ENCODE assay signal across 8 mouse cellular contexts in genomic region chr4:133966271-133966940, GRCm38 (mm10). TPM values are rescaled to one million over a fixed set of nuclear protein-coding genes. Genes with fewer than 3 reads are reported as not detected.
DNase-seq lines count a peak whose midpoint lies in the region; ATAC-seq and TF ChIP-seq lines count a peak whose summit lies in the region.

No protein-coding gene starts in this region.

- no peaks in the 10 kb centered on the region for H3K9me3 ChIP-seq in limb, embryonic 15.5 days
- H3K9me3 ChIP-seq in stomach, postnatal 0 days (ENCODE audit: control insufficient read depth, low read length): no peaks in the 10 kb centered on the region

- ATAC-seq in limb, embryonic 15.5 days (ENCODE audit: insufficient number of reproducible peaks, low FRiP score, low TSS enrichment, low read depth): no peak
- ATAC-seq in stomach, postnatal 0 days (ENCODE audit: low FRiP score, low TSS enrichment): no peak
- ATAC-seq in inflammation-experienced regulatory T-cells, adult 6 months: no peak

- DNase-seq in cerebellum, adult 9-10 months: peak; percentile 32
- DNase-seq in cerebellum, postnatal 10 days: no peak
- no peak for DNase-seq in spleen, adult 2 months (ENCODE audit: low read depth in 1 of 2, low spot score in 2 of 2)
- DNase-seq in spleen, adult 18-20 months: no peak
- no peak for DNase-seq in stomach, postnatal 0 days (ENCODE audit: low spot score)
- DNase-seq in adrenal gland, postnatal 36 days: no peak

- H3K4me1 ChIP-seq in spleen, adult 2 months (ENCODE audit: control insufficient read depth, insufficient read depth, insufficient read length): peaks cover 7% of the 10 kb centered on the region; the same call in 1 of the 2 replicates
- H3K4me1 ChIP-seq in limb, embryonic 15.5 days: peaks cover 26% of the 10 kb centered on the region
- H3K4me1 ChIP-seq in stomach, postnatal 0 days (replicated peaks; ENCODE audit: control insufficient read depth, insufficient read depth): no peaks in the 10 kb centered on the region

- 31% methylated on average over 12 of the region's 12 CpGs for WGBS in spleen, adult 2 months
- 34% methylated on average over 12 of the region's 12 CpGs for WGBS in limb, embryonic 15.5 days
- 34% methylated on average over 12 of the region's 12 CpGs for WGBS in stomach, postnatal 0 days

- no peak for TF ChIP-seq CTCF in spleen, adult 2 months (IDR thresholded peaks at IDR 0.05; ENCODE audit: extremely low read depth, insufficient read depth, insufficient read length, insufficient replicate concordance)
- no peak for TF ChIP-seq CTCF in stomach, postnatal 0 days (IDR thresholded peaks at IDR 0.05; ENCODE audit: low read depth)

- peaks cover 13% of the 10 kb centered on the region for H3K36me3 ChIP-seq in spleen, adult 2 months (ENCODE audit: control insufficient read depth, insufficient read depth, low read length)
- peaks cover 42% of the 10 kb centered on the region for H3K36me3 ChIP-seq in limb, embryonic 15.5 days
- peaks cover 4% of the 10 kb centered on the region; the same call in 1 of the 2 replicates for H3K36me3 ChIP-seq in stomach, postnatal 0 days (ENCODE audit: control insufficient read depth, insufficient read depth, low read length)

- TF ChIP-seq POLR2A in spleen, adult 2 months (IDR thresholded peaks at IDR 0.05; ENCODE audit: low read depth, low read length): no peak

- H3K4me3 ChIP-seq in spleen, adult 2 months (ENCODE audit: extremely low read depth, insufficient read depth, insufficient read length): peak overlapping the region; percentile 63
- peak overlapping the region; percentile 72 for H3K4me3 ChIP-seq in limb, embryonic 15.5 days
- H3K4me3 ChIP-seq in stomach, postnatal 0 days (ENCODE audit: low read depth, low read length): peak overlapping the region; percentile 74

- H3K27me3 ChIP-seq in spleen, adult 2 months (ENCODE audit: control insufficient read depth, insufficient read depth, low read length): no peaks in the 10 kb centered on the region
- H3K27me3 ChIP-seq in limb, embryonic 15.5 days: no peaks in the 10 kb centered on the region
- no peaks in the 10 kb centered on the region for H3K27me3 ChIP-seq in stomach, postnatal 0 days (ENCODE audit: control insufficient read depth, insufficient read depth, low read length)

- peak overlapping the region; percentile 97 for H3K9ac ChIP-seq in limb, embryonic 15.5 days
- H3K9ac ChIP-seq in stomach, postnatal 0 days (ENCODE audit: low read length): peak overlapping the region; percentile 53; the same call in 1 of the 2 replicates

- H3K27ac ChIP-seq in spleen, adult 2 months (ENCODE audit: insufficient read depth, low read length): no peak overlapping the region; the same call in 1 of the 2 replicates
- peak overlapping the region; percentile 100 for H3K27ac ChIP-seq in limb, embryonic 15.5 days
- no peak overlapping the region for H3K27ac ChIP-seq in stomach, postnatal 0 days (replicated peaks)

- no peak for TF ChIP-seq EP300 in stomach, postnatal 0 days (optimal IDR thresholded peaks at IDR 0.05)

- H3K4me2 ChIP-seq in limb, embryonic 15.5 days: peak overlapping the region; percentile 60
- peak overlapping the region; percentile 79 for H3K4me2 ChIP-seq in stomach, postnatal 0 days (replicated peaks; ENCODE audit: low read depth)

RNA-seq across cellular contexts. Expression of gene Hmgn2, which starts 2.0 kb away (rescaled TPM):
- 11.9 and 19.0 TPM in 2 replicates for polyA plus RNA-seq in spleen, adult 2 months (2012; rRNA removed)
- 1,764 and 1,770 TPM in 2 replicates for polyA plus RNA-seq in limb, embryonic 15.5 days (2015; fragmentation: Nextera tagmentation; extraction: Ambion mirVana)
- 762 and 782 TPM in 2 replicates for polyA plus RNA-seq in stomach, postnatal 0 days (2015; fragmentation: Nextera tagmentation; extraction: Ambion mirVana)
- polyA plus RNA-seq in inflammation-experienced regulatory T-cells, adult 6 months (2017; shearing (Covaris generic)): 100 to 1,000 TPM; 371 to 949 (median 420) TPM
- 100 to 1,000 TPM; 130 to 337 TPM for total RNA-seq in adrenal gland, postnatal 36 days (2021)

RNA-seq across cellular contexts. Expression of gene Dhdds, which starts 34.3 kb away (rescaled TPM):
- 13.0 and 14.1 TPM in 2 replicates for polyA plus RNA-seq in spleen, adult 2 months (2012; rRNA removed)
- polyA plus RNA-seq in limb, embryonic 15.5 days (2015; fragmentation: Nextera tagmentation; extraction: Ambion mirVana): 41.9 and 46.0 TPM in 2 replicates
- 23.1 TPM in 2 replicates for polyA plus RNA-seq in stomach, postnatal 0 days (2015; fragmentation: Nextera tagmentation; extraction: Ambion mirVana)
- 10 to 100 TPM; 16.1 to 22.4 (median 18.6) TPM for polyA plus RNA-seq in inflammation-experienced regulatory T-cells, adult 6 months (2017; shearing (Covaris generic))
- 10 to 100 TPM; 42.8 to 53.9 TPM for total RNA-seq in adrenal gland, postnatal 36 days (2021)

RNA-seq across cellular contexts. Expression of gene Lin28a, which starts 52.2 kb away (rescaled TPM):
- 0.11 and 0.42 TPM in 2 replicates for polyA plus RNA-seq in spleen, adult 2 months (2012; rRNA removed)
- 0.17 TPM in 1 of 2 replicates, not detected in the other for polyA plus RNA-seq in limb, embryonic 15.5 days (2015; fragmentation: Nextera tagmentation; extraction: Ambion mirVana)
- not detected in 2 replicates for polyA plus RNA-seq in stomach, postnatal 0 days (2015; fragmentation: Nextera tagmentation; extraction: Ambion mirVana)
- under 1 TPM in 1 of 3 experiments, not detected in 2; 0.16 TPM for polyA plus RNA-seq in inflammation-experienced regulatory T-cells, adult 6 months (2017; shearing (Covaris generic))
- total RNA-seq in adrenal gland, postnatal 36 days (2021): not detected

Comparison
In these comparisons a context has a peak if more than half of its experiments do, and no peak if none do; other contexts are left out.
1. RNA of gene Hmgn2, which starts 2.0 kb away (polyA plus RNA-seq): 1,764 to 1,770 TPM in limb, embryonic 15.5 days, 762 to 782 TPM in stomach, postnatal 0 days and 371 to 949 TPM in inflammation-experienced regulatory T-cells, adult 6 months; 11.9 to 19.0 TPM in spleen, adult 2 months; every median in the first group is over 10 times any median in the second.
2. Peak in every context shown above with its lines, with median percentiles within 50 percentile points of each other: H3K4me3 ChIP-seq.